Mouse (Mus musculus): ENCODE results near the gene Galnt2. TPM values are rescaled to one million over a fixed set of nuclear protein-coding genes. Genes with fewer than 3 reads are reported as not detected.

Galnt2 gene
- polyA plus RNA-seq, 1 experiment from 2014 or later = 63.7 TPM

- no peak overlapping the region for H3K9ac ChIP-seq
- no peaks in the 10 kb centered on the region for H3K36me3 ChIP-seq
- no peak overlapping the region for H3K4me2 ChIP-seq
- 49% methylated on average over 7 of the region's 7 CpGs for WGBS
- no peak overlapping the region for H3K27ac ChIP-seq (replicated peaks)
- no peak for ATAC-seq (ENCODE audit: low FRiP score, low read depth)
- no peaks in the 10 kb centered on the region for H3K27me3 ChIP-seq
- no peaks in the 10 kb centered on the region for H3K9me3 ChIP-seq
- H3K4me1 ChIP-seq (replicated peaks) = peaks cover 10% of the 10 kb centered on the region; the same call in 1 of the 2 replicates
- H3K4me3 ChIP-seq = no peak overlapping the region
These were observed 30.8 kb upstream of the Galnt2 start for GRCm38 (mm10) chr8:124200400-124200799.

GRCm38 (mm10) chr8:124201706-124202105 is 29.5 kb upstream of the Galnt2 start:
- 89% methylated on average over 8 of the region's 8 CpGs for WGBS
- no peaks in the 10 kb centered on the region for H3K27me3 ChIP-seq
- no peak overlapping the region for H3K4me2 ChIP-seq
- no peaks in the 10 kb centered on the region for H3K36me3 ChIP-seq
- no peak overlapping the region for H3K4me3 ChIP-seq
- H3K4me1 ChIP-seq (replicated peaks) = peaks cover 10% of the 10 kb centered on the region; the same call in 1 of the 2 replicates
- no peak for ATAC-seq (ENCODE audit: low FRiP score, low read depth)
- no peak overlapping the region for H3K27ac ChIP-seq (replicated peaks)
- H3K9ac ChIP-seq = no peak overlapping the region
- no peaks in the 10 kb centered on the region for H3K9me3 ChIP-seq

GRCm38 (mm10) chr8:124202895-124203294 is 28.3 kb upstream of the Galnt2 start:
- Histone ChIP-seq H3K9ac (no peak overlapping the region), H3K27me3 (no peaks in the 10 kb centered on the region), H3K36me3 (no peaks in the 10 kb centered on the region), H3K4me2 (no peak overlapping the region), H3K9me3 (no peaks in the 10 kb centered on the region), H3K4me1 (replicated peaks) (peaks cover 10% of the 10 kb centered on the region; the same call in 1 of the 2 replicates), H3K4me3 (no peak overlapping the region), H3K27ac (replicated peaks) (no peak overlapping the region)
- WGBS = 78% methylated on average over 5 of the region's 5 CpGs
- no peak for ATAC-seq (ENCODE audit: low FRiP score, low read depth)

GRCm38 (mm10) chr8:124204001-124204601 is 27.1 kb upstream of the Galnt2 start:
- Histone ChIP-seq H3K4me2 (no peak overlapping the region), H3K4me1 (replicated peaks) (peaks cover 10% of the 10 kb centered on the region; the same call in 1 of the 2 replicates), H3K27me3 (no peaks in the 10 kb centered on the region), H3K9ac (no peak overlapping the region), H3K9me3 (no peaks in the 10 kb centered on the region), H3K36me3 (no peaks in the 10 kb centered on the region), H3K4me3 (no peak overlapping the region), H3K27ac (replicated peaks) (no peak overlapping the region)
- WGBS = 51% methylated on average over 13 of the region's 13 CpGs
- 0 out of 2 replicates have a peak, but pooled peaks have one; percentile 56 for ATAC-seq (ENCODE audit: low FRiP score, low read depth)

- Histone ChIP-seq H3K27me3 (no peaks in the 10 kb centered on the region), H3K4me1 (replicated peaks) (0 out of 2 replicates have a peak, but pooled peaks cover 5% of the 10 kb centered on the region), H3K27ac (replicated peaks) (no peak overlapping the region), H3K9ac (no peak overlapping the region), H3K36me3 (no peaks in the 10 kb centered on the region), H3K9me3 (no peaks in the 10 kb centered on the region), H3K4me3 (no peak overlapping the region), H3K4me2 (no peak overlapping the region)
- no peak for ATAC-seq (ENCODE audit: low FRiP score, low read depth)
- 82% methylated on average over 2 of the region's 2 CpGs for WGBS
These were observed 19.0 kb upstream of the Galnt2 start for GRCm38 (mm10) chr8:124212148-124212547.

- no peaks in the 10 kb centered on the region for H3K9me3 ChIP-seq
- no peaks in the 10 kb centered on the region for H3K36me3 ChIP-seq
- no peak overlapping the region for H3K4me2 ChIP-seq
- H3K27ac ChIP-seq (replicated peaks) = no peak overlapping the region
- no peak overlapping the region for H3K9ac ChIP-seq
- H3K27me3 ChIP-seq = no peaks in the 10 kb centered on the region
- H3K4me1 ChIP-seq (replicated peaks) = 0 out of 2 replicates have a peak, but pooled peaks cover 5% of the 10 kb centered on the region
- ATAC-seq (ENCODE audit: low FRiP score, low read depth) = no peak
- H3K4me3 ChIP-seq = no peak overlapping the region
These were observed 14.2 kb upstream of the Galnt2 start for GRCm38 (mm10) chr8:124216951-124217350.

- no peak overlapping the region for H3K27ac ChIP-seq (replicated peaks)
- H3K9ac ChIP-seq = no peak overlapping the region
- H3K4me2 ChIP-seq = no peak overlapping the region
- WGBS = 81% methylated on average over 2 of the region's 2 CpGs
- peaks cover 33% of the 10 kb centered on the region for H3K4me1 ChIP-seq (replicated peaks)
- H3K36me3 ChIP-seq = no peaks in the 10 kb centered on the region
- H3K27me3 ChIP-seq = no peaks in the 10 kb centered on the region
- no peaks in the 10 kb centered on the region for H3K9me3 ChIP-seq
- H3K4me3 ChIP-seq = no peak overlapping the region
- ATAC-seq (ENCODE audit: low FRiP score, low read depth) = no peak
These were observed 1.3 kb upstream of the Galnt2 start for GRCm38 (mm10) chr8:124229883-124230282.

- Histone ChIP-seq H3K27me3 (no peaks in the 10 kb centered on the region), H3K4me1 (replicated peaks) (peaks cover 39% of the 10 kb centered on the region), H3K36me3 (no peaks in the 10 kb centered on the region), H3K4me3 (peak overlapping the region; percentile 83), H3K4me2 (peak overlapping the region; percentile 80), H3K9me3 (no peaks in the 10 kb centered on the region), H3K27ac (replicated peaks) (peak overlapping the region; percentile 52), H3K9ac (peak overlapping the region; percentile 79)
- 51% methylated on average over 8 of the region's 8 CpGs for WGBS
- peak; percentile 28; the same call in 1 of the 2 replicates for ATAC-seq (ENCODE audit: low FRiP score, low read depth)
These were observed 555 bp upstream of the Galnt2 start for GRCm38 (mm10) chr8:124230496-124231175.

GRCm38 (mm10) chr8:124231485-124232279 is 491 bp downstream of the Galnt2 start:
- Histone ChIP-seq H3K4me1 (replicated peaks) (peaks cover 40% of the 10 kb centered on the region), H3K27ac (replicated peaks) (peak overlapping the region; percentile 80), H3K9ac (peak overlapping the region; percentile 79), H3K27me3 (no peaks in the 10 kb centered on the region), H3K4me3 (peak overlapping the region; percentile 83), H3K9me3 (no peaks in the 10 kb centered on the region), H3K36me3 (no peaks in the 10 kb centered on the region), H3K4me2 (peak overlapping the region; percentile 80)
- WGBS = under 1% methylated on average over 66 of the region's 83 CpGs
- peak; percentile 81 for ATAC-seq (ENCODE audit: low FRiP score, low read depth)

- H3K4me2 ChIP-seq = peak overlapping the region; percentile 80
- WGBS = 4% methylated on average over 18 of the region's 18 CpGs
- H3K36me3 ChIP-seq = no peaks in the 10 kb centered on the region
- peak overlapping the region; percentile 79 for H3K9ac ChIP-seq
- ATAC-seq (ENCODE audit: low FRiP score, low read depth) = no peak
- H3K4me3 ChIP-seq = peak overlapping the region; percentile 83
- H3K27ac ChIP-seq (replicated peaks) = 0 out of 2 replicates have a peak overlapping the region, but pooled peaks have one; percentile 80
- H3K27me3 ChIP-seq = no peaks in the 10 kb centered on the region
- H3K4me1 ChIP-seq (replicated peaks) = peaks cover 40% of the 10 kb centered on the region
- H3K9me3 ChIP-seq = no peaks in the 10 kb centered on the region
These were observed 1.0 kb downstream of the Galnt2 start for GRCm38 (mm10) chr8:124232280-124232600.

- no peak for ATAC-seq (ENCODE audit: low FRiP score, low read depth)
These were observed 3.3 kb downstream of the Galnt2 start for GRCm38 (mm10) chr8:124234496-124234895.

GRCm38 (mm10) chr8:124235536-124235935 is 4.3 kb downstream of the Galnt2 start:
- Histone ChIP-seq H3K4me3 (no peak overlapping the region), H3K27ac (replicated peaks) (no peak overlapping the region), H3K4me1 (replicated peaks) (peaks cover 58% of the 10 kb centered on the region), H3K27me3 (no peaks in the 10 kb centered on the region), H3K9ac (no peak overlapping the region), H3K4me2 (no peak overlapping the region), H3K36me3 (no peaks in the 10 kb centered on the region), H3K9me3 (no peaks in the 10 kb centered on the region)
- ATAC-seq (ENCODE audit: low FRiP score, low read depth) = no peak
- 94% methylated on average over 4 of the region's 4 CpGs for WGBS

More at GRCm38 (mm10) chr8:124234496-124234895, 3.3 kb downstream of the Galnt2 start:
- H3K4me2 ChIP-seq = peak overlapping the region; percentile 80
- WGBS = 47% methylated on average over 2 of the region's 2 CpGs
- H3K27me3 ChIP-seq = no peaks in the 10 kb centered on the region
- 0 out of 2 replicates have a peak overlapping the region, but pooled peaks have one; percentile 6 for H3K4me3 ChIP-seq
- no peaks in the 10 kb centered on the region for H3K9me3 ChIP-seq
- H3K27ac ChIP-seq (replicated peaks) = 0 out of 2 replicates have a peak overlapping the region, but pooled peaks have one; percentile 40
- peaks cover 48% of the 10 kb centered on the region for H3K4me1 ChIP-seq (replicated peaks)
- H3K9ac ChIP-seq = peak overlapping the region; percentile 23; the same call in 1 of the 2 replicates
- no peaks in the 10 kb centered on the region for H3K36me3 ChIP-seq
